Mouse (Mus musculus) heart, embryonic 16.5 days (tissue): ENCODE measurements around the gene Klc4. TPM values are rescaled to one million over a fixed set of nuclear protein-coding genes. Genes with fewer than 3 reads are reported as not detected.

Source experiments
- ATAC-seq: fragments of 200-750 bp; cut with Nextera tagmentation; replicated peaks from 2 replicates; pipeline ENCODE4 v1.8.0; 2017; ENCODE audit warnings: moderate number of reproducible peaks; ENCODE audit not compliant: insufficient read depth, low FRiP score; ENCODE audit errors: extremely low read depth
- H3K27ac ChIP-seq: fragments of 300-500 bp; sonication (generic); 2 replicates; pipeline ENCODE4 v1.5.1; 2014; ENCODE audit warnings: mild to moderate bottlenecking, low read length, control low read depth, moderate library complexity
- H3K27me3 ChIP-seq: fragments of 300-500 bp; sonication (generic); 2 replicates; pipeline ENCODE4 v1.6.1; 2014; ENCODE audit warnings: low read length, mixed read lengths; ENCODE audit not compliant: control insufficient read depth, insufficient read depth
- H3K36me3 ChIP-seq: fragments of 300-500 bp; sonication (generic); 2 replicates; pipeline ENCODE4 v1.6.1; 2014; ENCODE audit not compliant: control insufficient read depth, insufficient read depth
- H3K4me1 ChIP-seq: fragments of 300-500 bp; sonication (generic); 2 replicates; pipeline ENCODE4 v1.6.1; 2014; ENCODE audit warnings: low read length, mixed read lengths; ENCODE audit not compliant: control insufficient read depth, insufficient read depth
- H3K4me2 ChIP-seq: fragments of 300-500 bp; sonication (generic); 2 replicates; pipeline ENCODE4 v1.6.1; 2014; ENCODE audit warnings: low read depth, mild to moderate bottlenecking, control low read depth, low read length
- H3K4me3 ChIP-seq: fragments of 300-500 bp; sonication (generic); 2 replicates; pipeline ENCODE4 v1.5.1; 2014; ENCODE audit warnings: mild to moderate bottlenecking, control low read depth, low read length
- H3K9ac ChIP-seq: fragments of 300-500 bp; sonication (generic); 2 replicates; pipeline ENCODE4 v1.6.1; 2014; ENCODE audit warnings: low read length, control low read depth
- H3K9me3 ChIP-seq: fragments of 300-500 bp; sonication (generic); replicated peaks from 2 replicates; pipeline ENCODE4 v1.6.1; 2016; ENCODE audit warnings: low read length; ENCODE audit not compliant: control insufficient read depth
- WGBS: fragments of 180-500 bp; shearing (Covaris S2); extraction: QIAGEN DNeasy Blood & Tissue Kit; methylation state at CpG from one replicate; pipeline ENCODE4 v1.1.7; 2014; 5-methylcytosine and 5-hydroxymethylcytosine counted together
- polyA plus RNA-seq: library from polyadenylated mRNA; unstranded; fragments of >200 nt; fragmentation: Nextera tagmentation; extraction: Ambion mirVana; gene quantifications from 2 replicates; pipeline ENCODE4 v1.2.1, GENCODE M21; 2015

The Klc4 gene
- polyA plus RNA-seq, 1 experiment from 2014 or later = 25.7 TPM

- H3K4me3 ChIP-seq = peak overlapping the region; percentile 95
- ATAC-seq = peak; percentile 3; the same call in 1 of the 2 replicates
Observed at GRCm38 (mm10) chr17:46628471-46628790, 17.4 kb downstream of the Klc4 start.

GRCm38 (mm10) chr17:46627409-46627808 is 18.4 kb downstream of the Klc4 start:
- Histone ChIP-seq H3K4me2 (peak overlapping the region; percentile 83), H3K27ac (peak overlapping the region; percentile 32; the same call in 1 of the 2 replicates), H3K4me1 (peaks cover 54% of the 10 kb centered on the region), H3K9me3 (no peaks in the 10 kb centered on the region), H3K36me3 (peaks cover 7% of the 10 kb centered on the region), H3K9ac (peak overlapping the region; percentile 98), H3K27me3 (no peaks in the 10 kb centered on the region), H3K4me3 (peak overlapping the region; percentile 95)
- WGBS = 48% methylated on average over 6 of the region's 6 CpGs
- no peak for ATAC-seq

More at GRCm38 (mm10) chr17:46628471-46628790, 17.4 kb downstream of the Klc4 start:
- peak overlapping the region; percentile 95 for H3K27ac ChIP-seq
- WGBS = under 1% methylated on average over 13 of the region's 13 CpGs
- peaks cover 48% of the 10 kb centered on the region for H3K4me1 ChIP-seq
- H3K4me2 ChIP-seq = peak overlapping the region; percentile 83
- peaks cover 11% of the 10 kb centered on the region for H3K36me3 ChIP-seq
- H3K9ac ChIP-seq = peak overlapping the region; percentile 98
- no peaks in the 10 kb centered on the region for H3K9me3 ChIP-seq
- no peaks in the 10 kb centered on the region for H3K27me3 ChIP-seq

- ATAC-seq = no peak
- Histone ChIP-seq H3K4me2 (peak overlapping the region; percentile 42), H3K27me3 (no peaks in the 10 kb centered on the region), H3K9me3 (no peaks in the 10 kb centered on the region), H3K4me3 (0 out of 2 replicates have a peak overlapping the region, but pooled peaks have one; percentile 2), H3K9ac (peak overlapping the region; percentile 51), H3K4me1 (peaks cover 68% of the 10 kb centered on the region), H3K27ac (peak overlapping the region; percentile 73), H3K36me3 (no peaks in the 10 kb centered on the region)
- WGBS = 55% methylated on average over 12 of the region's 12 CpGs
Observed at GRCm38 (mm10) chr17:46624598-46624997, 21.2 kb downstream of the Klc4 start.

GRCm38 (mm10) chr17:46623819-46624557 is 21.8 kb downstream of the Klc4 start:
- no peaks in the 10 kb centered on the region for H3K27me3 ChIP-seq
- no peaks in the 10 kb centered on the region for H3K36me3 ChIP-seq
- no peak overlapping the region for H3K4me3 ChIP-seq
- peak; percentile 23; the same call in 1 of the 2 replicates for ATAC-seq
- H3K9me3 ChIP-seq = no peaks in the 10 kb centered on the region
- peak overlapping the region; percentile 42 for H3K4me2 ChIP-seq
- H3K9ac ChIP-seq = peak overlapping the region; percentile 51
- WGBS = 13% methylated on average over 10 of the region's 10 CpGs
- peak overlapping the region; percentile 73 for H3K27ac ChIP-seq
- peaks cover 73% of the 10 kb centered on the region for H3K4me1 ChIP-seq

GRCm38 (mm10) chr17:46622269-46622668 is 23.6 kb downstream of the Klc4 start:
- peak overlapping the region; percentile 78 for H3K27ac ChIP-seq
- H3K36me3 ChIP-seq = no peaks in the 10 kb centered on the region
- ATAC-seq = no peak
- no peaks in the 10 kb centered on the region for H3K9me3 ChIP-seq
- H3K4me3 ChIP-seq = no peak overlapping the region
- no peaks in the 10 kb centered on the region for H3K27me3 ChIP-seq
- 41% methylated on average over 11 of the region's 11 CpGs for WGBS
- 0 out of 2 replicates have a peak overlapping the region, but pooled peaks have one; percentile 3 for H3K9ac ChIP-seq
- H3K4me1 ChIP-seq = peaks cover 82% of the 10 kb centered on the region
- H3K4me2 ChIP-seq = no peak overlapping the region

GRCm38 (mm10) chr17:46621324-46621723 is 24.5 kb downstream of the Klc4 start:
- Histone ChIP-seq H3K9me3 (no peaks in the 10 kb centered on the region), H3K9ac (peak overlapping the region; percentile 52), H3K4me1 (peaks cover 85% of the 10 kb centered on the region), H3K27ac (peak overlapping the region; percentile 78), H3K27me3 (no peaks in the 10 kb centered on the region), H3K36me3 (no peaks in the 10 kb centered on the region), H3K4me2 (peak overlapping the region; percentile 55), H3K4me3 (peak overlapping the region; percentile 19; the same call in 1 of the 2 replicates)
- no peak; the same call in 1 of the 2 replicates for ATAC-seq
- WGBS = 14% methylated on average over 15 of the region's 15 CpGs

GRCm38 (mm10) chr17:46619683-46620357 is 26.0 kb downstream of the Klc4 start:
- 36% methylated on average over 16 of the region's 16 CpGs for WGBS
- peak overlapping the region; percentile 87 for H3K27ac ChIP-seq
- no peaks in the 10 kb centered on the region for H3K27me3 ChIP-seq
- no peaks in the 10 kb centered on the region for H3K36me3 ChIP-seq
- no peaks in the 10 kb centered on the region for H3K9me3 ChIP-seq
- ATAC-seq = no peak
- no peak overlapping the region for H3K4me3 ChIP-seq
- peak overlapping the region; percentile 71 for H3K9ac ChIP-seq
- peaks cover 79% of the 10 kb centered on the region for H3K4me1 ChIP-seq
- peak overlapping the region; percentile 45; the same call in 1 of the 2 replicates for H3K4me2 ChIP-seq

- H3K27me3 ChIP-seq = no peaks in the 10 kb centered on the region
- H3K4me1 ChIP-seq = peaks cover 72% of the 10 kb centered on the region
- peak overlapping the region; percentile 87 for H3K27ac ChIP-seq
- H3K36me3 ChIP-seq = no peaks in the 10 kb centered on the region
- 20% methylated on average over 27 of the region's 27 CpGs for WGBS
- H3K4me2 ChIP-seq = peak overlapping the region; percentile 45
- H3K4me3 ChIP-seq = no peak overlapping the region
- H3K9ac ChIP-seq = peak overlapping the region; percentile 71
- no peak for ATAC-seq
- no peaks in the 10 kb centered on the region for H3K9me3 ChIP-seq
Observed at GRCm38 (mm10) chr17:46618769-46619682, 26.8 kb downstream of the Klc4 start.
